Mouse (Mus musculus): ENCODE results near the gene Tcf7l1.

Gene Tcf7l1

GRCm38 (mm10) chr6:72699467-72700126 lies 89.5 kb downstream of the Tcf7l1 start:
- in situ Hi-C loops (cut with MboI, MseI) = no loop called here

DNA sequence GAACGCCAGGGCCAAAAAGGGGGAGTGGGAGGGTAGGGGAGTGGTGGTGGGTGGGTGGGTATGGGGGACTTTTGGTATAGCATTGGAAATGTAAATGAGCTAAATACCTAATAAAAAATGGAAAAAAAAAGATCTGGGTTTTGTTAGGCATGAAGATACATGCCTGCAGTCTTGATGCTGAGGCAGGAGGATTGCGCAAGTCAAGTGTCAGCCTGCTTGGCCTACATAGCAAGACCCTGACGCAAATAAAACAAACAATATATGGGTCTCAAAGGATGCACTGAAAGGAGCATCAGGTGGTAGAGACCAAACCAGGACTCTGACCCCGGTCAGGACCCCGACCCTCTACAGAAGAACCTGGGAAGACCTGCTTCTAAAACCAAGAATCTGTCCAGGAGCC lies 90.5 kb downstream of the Tcf7l1 start:
- in situ Hi-C loops (cut with MboI, MseI) = no loop called here

- in situ Hi-C loops (cut with MboI, MseI) = no loop called here
Measured at GRCm38 (mm10) chr6:72696601-72697335, 92.3 kb downstream of the Tcf7l1 start.

- in situ Hi-C loops (cut with MboI, MseI) = no loop called here
Measured at GRCm38 (mm10) chr6:72694791-72695204, 94.3 kb downstream of the Tcf7l1 start.

GRCm38 (mm10) chr6:72694047-72694790 lies 94.8 kb downstream of the Tcf7l1 start:
- in situ Hi-C loops (cut with MboI, MseI) = no loop called here

GRCm38 (mm10) chr6:72692469-72692868 lies 96.6 kb downstream of the Tcf7l1 start:
- in situ Hi-C loops (cut with MboI, MseI) = no loop called here

- in situ Hi-C loops (cut with MboI, MseI) = no loop called here
Measured at GRCm38 (mm10) chr6:72691549-72691948, 97.5 kb downstream of the Tcf7l1 start.

- in situ Hi-C loops (cut with MboI, MseI) = no loop called here
Measured at GRCm38 (mm10) chr6:72690595-72690994, 98.5 kb downstream of the Tcf7l1 start.

DNA sequence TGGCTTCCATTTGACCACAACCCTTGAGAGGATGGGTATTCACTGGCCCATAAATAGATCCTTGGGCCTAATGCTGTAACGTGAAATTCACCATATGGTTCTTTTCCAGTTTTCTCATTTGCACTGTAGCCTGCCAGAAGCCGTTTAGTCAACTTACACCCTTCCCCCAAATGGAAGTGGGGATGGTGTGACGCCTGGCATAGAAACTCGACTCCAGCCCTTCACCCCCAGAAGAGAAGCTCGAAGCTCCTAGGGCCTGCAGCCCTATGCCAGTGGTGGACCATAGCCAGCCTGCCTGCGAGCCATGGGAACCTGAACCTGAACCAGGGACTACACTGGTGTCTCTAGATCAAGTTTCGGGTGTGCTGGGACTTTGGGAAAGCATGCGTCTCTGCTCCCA lies 99.1 kb downstream of the Tcf7l1 start:
- in situ Hi-C loops (cut with MboI, MseI) = no loop called here

GRCm38 (mm10) chr6:72689046-72689445 lies 100.0 kb downstream of the Tcf7l1 start:
- in situ Hi-C loops (cut with MboI, MseI) = no loop called here

GRCm38 (mm10) chr6:72685165-72685564 lies 103.9 kb downstream of the Tcf7l1 start:
- in situ Hi-C loops (cut with MboI, MseI) = no loop called here

GRCm38 (mm10) chr6:72684260-72684805 lies 104.7 kb downstream of the Tcf7l1 start:
- in situ Hi-C loops (cut with MboI, MseI) = loop anchor here in 1 of 2 experiments (5.0 kb wide), 1 partner anchor 482 kb away; no protein-coding TSS in a partner anchor

DNA sequence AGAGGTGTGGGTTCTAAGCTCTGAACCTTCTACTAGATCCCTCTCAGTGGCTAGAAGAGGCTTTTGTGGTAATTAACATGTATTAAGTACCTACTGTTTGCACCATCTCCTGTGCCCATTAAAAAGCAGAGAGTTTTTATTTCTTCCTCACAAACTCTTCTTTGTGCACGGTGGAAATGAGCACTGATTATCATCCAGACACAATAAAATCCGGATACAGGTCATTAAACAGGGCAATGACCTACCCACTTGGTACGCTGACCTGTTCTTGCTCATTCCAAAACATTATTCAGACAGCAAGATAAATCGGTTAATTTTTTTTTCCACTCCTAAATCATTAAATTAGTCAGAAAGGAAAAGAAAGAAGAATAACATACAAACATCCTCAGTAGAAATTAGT lies 106.8 kb downstream of the Tcf7l1 start:
- in situ Hi-C loops (cut with MboI, MseI) = loop anchor here in 1 of 2 experiments (5.0 kb wide), 1 partner anchor 480 kb away; no protein-coding TSS in a partner anchor

- in situ Hi-C loops (cut with MboI, MseI) = loop anchor here in 1 of 2 experiments (5.0 kb wide), 1 partner anchor 479 kb away; no protein-coding TSS in a partner anchor
Measured at GRCm38 (mm10) chr6:72680936-72681335, 108.1 kb downstream of the Tcf7l1 start.

DNA sequence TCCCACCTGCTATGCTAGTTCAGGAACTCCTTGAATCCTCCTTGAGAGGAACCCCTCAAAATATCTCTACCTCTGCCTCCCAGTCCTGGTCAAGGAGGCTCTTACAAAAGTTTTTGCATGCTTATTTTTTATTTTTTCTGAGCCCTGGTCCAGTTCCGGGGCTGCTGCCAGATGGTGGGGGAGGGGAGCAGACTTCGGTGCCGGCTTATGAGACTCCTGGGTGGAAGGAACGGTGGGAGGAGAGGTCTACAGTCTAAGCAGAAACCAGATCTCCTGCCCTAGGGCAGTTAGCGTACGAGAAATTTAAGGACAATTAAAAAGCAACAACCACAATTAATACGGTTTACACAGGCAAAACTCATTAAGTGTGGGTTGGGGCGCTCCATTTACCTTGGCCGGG lies 110.4 kb downstream of the Tcf7l1 start:
- in situ Hi-C loops (cut with MboI, MseI) = no loop called here

DNA sequence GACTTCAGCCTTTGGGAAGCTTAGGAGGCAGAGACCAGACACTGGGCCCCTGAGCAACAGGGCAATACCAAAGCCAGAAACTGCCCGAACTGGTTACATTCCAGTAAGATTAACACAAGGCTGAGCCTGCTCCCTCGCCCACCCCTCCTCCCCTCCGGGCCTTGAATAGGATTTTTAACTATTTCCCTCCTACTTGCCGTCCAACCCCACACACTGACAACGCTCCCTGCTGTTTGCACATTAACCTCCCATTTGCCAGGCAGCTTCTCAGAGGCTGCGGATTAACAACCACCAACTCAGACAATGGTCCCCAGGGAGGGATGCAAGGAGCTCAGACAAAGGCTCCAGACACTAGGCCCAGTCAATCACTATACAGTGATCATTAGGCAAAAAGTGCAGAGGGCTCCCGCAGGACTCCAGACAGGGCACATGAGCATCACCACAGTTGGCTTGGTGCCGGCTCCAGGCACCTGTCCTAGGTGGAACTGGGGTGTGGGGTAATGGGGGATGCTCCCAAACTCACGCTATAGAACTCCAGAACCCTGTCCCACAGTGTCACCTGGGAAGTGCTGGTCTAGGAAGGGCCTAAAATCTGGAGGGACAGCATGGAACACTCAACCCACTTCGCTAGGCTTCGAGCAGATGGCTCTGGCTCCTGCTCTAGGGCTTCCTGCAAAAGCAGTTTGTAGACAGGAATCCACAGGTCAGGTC lies 111.4 kb downstream of the Tcf7l1 start:
- in situ Hi-C loops (cut with MboI, MseI) = no loop called here

GRCm38 (mm10) chr6:72677079-72677478 lies 112.0 kb downstream of the Tcf7l1 start:
- in situ Hi-C loops (cut with MboI, MseI) = no loop called here

DNA sequence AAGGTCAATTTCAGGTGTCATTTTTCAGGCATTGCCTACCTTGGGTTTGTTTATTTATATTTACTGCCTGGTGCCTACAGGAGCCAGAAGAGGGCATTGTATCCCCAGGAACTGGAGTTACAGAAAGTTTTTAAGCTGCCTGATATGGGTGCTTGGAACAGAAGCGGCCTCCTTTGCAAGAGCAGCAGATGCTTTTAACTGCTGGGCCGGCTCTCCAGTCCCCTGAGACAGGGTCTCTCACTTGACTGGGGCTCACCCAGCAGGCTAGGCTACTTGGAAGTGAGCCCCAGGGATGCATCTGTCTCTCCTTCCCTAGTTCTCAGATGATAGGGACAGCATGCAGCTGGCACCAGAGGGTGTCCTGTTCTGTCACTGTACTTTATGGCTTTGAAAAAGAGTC lies 112.7 kb downstream of the Tcf7l1 start:
- in situ Hi-C loops (cut with MboI, MseI) = no loop called here

- in situ Hi-C loops (cut with MboI, MseI) = no loop called here
Measured at GRCm38 (mm10) chr6:72673751-72674150, 115.3 kb downstream of the Tcf7l1 start.

GRCm38 (mm10) chr6:72671129-72671528 lies 117.9 kb downstream of the Tcf7l1 start:
- in situ Hi-C loops (cut with MboI, MseI) = no loop called here

- in situ Hi-C loops (cut with MboI, MseI) = loop anchor here in 1 of 2 experiments (10.0 kb wide), 1 partner anchor 602 kb away; no protein-coding TSS in a partner anchor
Measured at GRCm38 (mm10) chr6:72667021-72667420, 122.0 kb downstream of the Tcf7l1 start.
